Mouse (Mus musculus): Measurements from ENCODE around the gene Pacsin1. TPM values are rescaled to one million over a fixed set of nuclear protein-coding genes. Genes with fewer than 3 reads are reported as not detected.

Gene Pacsin1
- polyA plus RNA-seq, 1 experiment from 2014 or later = 6.2 TPM

GRCm38 (mm10) chr17:27740961-27741360 is 85.7 kb downstream of the Pacsin1 start:
- no peak overlapping the region for H3K27ac ChIP-seq
- no peaks in the 10 kb centered on the region for H3K27me3 ChIP-seq
- no peaks in the 10 kb centered on the region for H3K9me3 ChIP-seq
- no peak overlapping the region for H3K9ac ChIP-seq
- no peak for ATAC-seq (ENCODE audit: low FRiP score, low read depth)
- WGBS = 83% methylated on average over 6 of the region's 6 CpGs
- H3K4me3 ChIP-seq = no peak overlapping the region
- no peaks in the 10 kb centered on the region for H3K36me3 ChIP-seq
- no peak overlapping the region for H3K4me2 ChIP-seq (replicated peaks)
- H3K4me1 ChIP-seq = no peaks in the 10 kb centered on the region

GRCm38 (mm10) chr17:27746446-27746845 is 91.1 kb downstream of the Pacsin1 start:
- Histone ChIP-seq H3K4me3 (no peak overlapping the region), H3K27ac (no peak overlapping the region), H3K9ac (no peak overlapping the region; the same call in 1 of the 2 replicates), H3K27me3 (no peaks in the 10 kb centered on the region), H3K4me2 (replicated peaks) (no peak overlapping the region), H3K36me3 (peaks cover 10% of the 10 kb centered on the region; the same call in 1 of the 2 replicates), H3K4me1 (peaks cover 9% of the 10 kb centered on the region), H3K9me3 (no peaks in the 10 kb centered on the region)
- ATAC-seq (ENCODE audit: low FRiP score, low read depth) = no peak
- 60% methylated on average over 4 of the region's 4 CpGs for WGBS

GRCm38 (mm10) chr17:27748123-27748522 is 92.8 kb downstream of the Pacsin1 start:
- no peak overlapping the region for H3K27ac ChIP-seq
- no peaks in the 10 kb centered on the region for H3K9me3 ChIP-seq
- no peak for ATAC-seq (ENCODE audit: low FRiP score, low read depth)
- no peak overlapping the region for H3K9ac ChIP-seq
- WGBS = 87% methylated on average over 2 of the region's 2 CpGs
- peaks cover 9% of the 10 kb centered on the region for H3K4me1 ChIP-seq
- H3K4me2 ChIP-seq (replicated peaks) = no peak overlapping the region
- no peak overlapping the region for H3K4me3 ChIP-seq
- peaks cover 27% of the 10 kb centered on the region for H3K36me3 ChIP-seq
- no peaks in the 10 kb centered on the region for H3K27me3 ChIP-seq

GRCm38 (mm10) chr17:27750451-27750942 is 95.2 kb downstream of the Pacsin1 start:
- no peak overlapping the region for H3K4me2 ChIP-seq (replicated peaks)
- no peaks in the 10 kb centered on the region for H3K27me3 ChIP-seq
- H3K9me3 ChIP-seq = no peaks in the 10 kb centered on the region
- H3K36me3 ChIP-seq = peaks cover 40% of the 10 kb centered on the region
- H3K4me1 ChIP-seq = peaks cover 9% of the 10 kb centered on the region
- WGBS = 91% methylated on average over 6 of the region's 6 CpGs
- H3K9ac ChIP-seq = no peak overlapping the region
- H3K4me3 ChIP-seq = no peak overlapping the region
- no peak for ATAC-seq (ENCODE audit: low FRiP score, low read depth)
- no peak overlapping the region for H3K27ac ChIP-seq

- Histone ChIP-seq H3K9ac (no peak overlapping the region), H3K4me2 (replicated peaks) (no peak overlapping the region), H3K9me3 (no peaks in the 10 kb centered on the region), H3K4me1 (peaks cover 5% of the 10 kb centered on the region), H3K27ac (no peak overlapping the region), H3K36me3 (peaks cover 47% of the 10 kb centered on the region), H3K27me3 (no peaks in the 10 kb centered on the region), H3K4me3 (no peak overlapping the region)
- WGBS = 86% methylated on average over 8 of the region's 8 CpGs
- no peak for ATAC-seq (ENCODE audit: low FRiP score, low read depth)
Measured at GRCm38 (mm10) chr17:27751314-27752202, 96.2 kb downstream of the Pacsin1 start.

- H3K4me1 ChIP-seq = no peaks in the 10 kb centered on the region
- H3K9me3 ChIP-seq = peaks cover 6% of the 10 kb centered on the region
- H3K4me3 ChIP-seq = no peak overlapping the region
- H3K9ac ChIP-seq = no peak overlapping the region
- no peaks in the 10 kb centered on the region for H3K27me3 ChIP-seq
- peaks cover 44% of the 10 kb centered on the region for H3K36me3 ChIP-seq
- 78% methylated on average over 6 of the region's 6 CpGs for WGBS
- no peak overlapping the region for H3K4me2 ChIP-seq (replicated peaks)
- ATAC-seq (ENCODE audit: low FRiP score, low read depth) = no peak
- H3K27ac ChIP-seq = no peak overlapping the region
Measured at GRCm38 (mm10) chr17:27760169-27760568, 104.9 kb downstream of the Pacsin1 start.

Other genes starting within 250 kb of the Pacsin1 start
- gene Grm4, start 134.1 kb upstream of the Pacsin1 start, polyA plus RNA-seq (2015; fragmentation: Nextera tagmentation; extraction: Ambion mirVana) = 0.31 and 0.34 TPM in 2 replicates
- 234 and 241 TPM in 2 replicates for gene Hmga1, start 99.0 kb upstream of the Pacsin1 start, polyA plus RNA-seq (2015; fragmentation: Nextera tagmentation; extraction: Ambion mirVana)
- gene AI413582, start 89.8 kb upstream of the Pacsin1 start, polyA plus RNA-seq (2015; fragmentation: Nextera tagmentation; extraction: Ambion mirVana) = 20.2 and 21.0 TPM in 2 replicates
- 99.5 and 102 TPM in 2 replicates for gene Nudt3, start 32.0 kb upstream of the Pacsin1 start, polyA plus RNA-seq (2015; fragmentation: Nextera tagmentation; extraction: Ambion mirVana)
- not detected in 2 replicates for gene RPS10-NUDT3, start 20.3 kb upstream of the Pacsin1 start, polyA plus RNA-seq (2015; fragmentation: Nextera tagmentation; extraction: Ambion mirVana)
- gene Rps10, start 18.8 kb upstream of the Pacsin1 start, polyA plus RNA-seq (2015; fragmentation: Nextera tagmentation; extraction: Ambion mirVana) = 906 and 924 TPM in 2 replicates
- gene Spdef, start 73.4 kb downstream of the Pacsin1 start, polyA plus RNA-seq (2015; fragmentation: Nextera tagmentation; extraction: Ambion mirVana) = 0.17 and 0.34 TPM in 2 replicates
- gene D17Wsu92e, start 165.1 kb downstream of the Pacsin1 start, polyA plus RNA-seq (2015; fragmentation: Nextera tagmentation; extraction: Ambion mirVana) = 18.1 and 18.2 TPM in 2 replicates
- 355 and 358 TPM in 2 replicates for gene Snrpc, start 182.6 kb downstream of the Pacsin1 start, polyA plus RNA-seq (2015; fragmentation: Nextera tagmentation; extraction: Ambion mirVana)
- gene Uhrf1bp1, start 200.9 kb downstream of the Pacsin1 start, polyA plus RNA-seq (2015; fragmentation: Nextera tagmentation; extraction: Ambion mirVana) = 6.7 and 7.5 TPM in 2 replicates